9 mouse cellular contexts compared by ENCODE assay signal in genomic region chr6:91575662-91576364, GRCm38 (mm10).
DNase-seq lines count a peak whose midpoint lies in the region; ATAC-seq and TF ChIP-seq lines count a peak whose summit lies in the region.
"Had no signal": no experiment of that assay in that cellular context is flagged by ENCODE, and none has a peak within 500 bp of the region (broad histone marks: within the 10 kb centered on the region; RNA-seq: fewer than 3 reads in every experiment).

No protein-coding gene starts in this region.

- peak; percentile 89 for DNase-seq in NIH3T3 (ENCODE audit: low read depth)
- DNase-seq in cerebellum, adult 18-20 months = peak; percentile 72 to 80
- peak; percentile 86 for DNase-seq in forebrain, postnatal 0 days
- DNase-seq in layer of hippocampus, adult 9-11 months = peak; percentile 47
- DNase-seq in lung, postnatal 4 days = peak; percentile 69 to 79
- DNase-seq in right cerebral cortex, postnatal 14 days = peak; percentile 81
- DNase-seq in urinary bladder, postnatal 14 days (ENCODE audit: low spot score) = peak; percentile 79

- no peaks in the 10 kb centered on the region for H3K9me3 ChIP-seq in forebrain, postnatal 0 days (ENCODE audit: low read length)
- H3K9me3 ChIP-seq in hindbrain, embryonic 12.5 days (replicated peaks) = no peaks in the 10 kb centered on the region
- H3K9me3 ChIP-seq: megakaryocyte, embryonic 14.5 days had no signal

- no peaks in the 10 kb centered on the region for H3K4me1 ChIP-seq in forebrain, postnatal 0 days (ENCODE audit: insufficient read depth)
- no peaks in the 10 kb centered on the region for H3K4me1 ChIP-seq in hindbrain, embryonic 12.5 days
- H3K4me1 ChIP-seq: megakaryocyte, embryonic 14.5 days had no signal

- H3K9ac ChIP-seq in forebrain, postnatal 0 days = no peak overlapping the region
- no peak overlapping the region for H3K9ac ChIP-seq in hindbrain, embryonic 12.5 days

- H3K4me2 ChIP-seq in forebrain, postnatal 0 days (ENCODE audit: low read depth) = no peak overlapping the region
- no peak overlapping the region for H3K4me2 ChIP-seq in hindbrain, embryonic 12.5 days (replicated peaks)

- H3K4me3 ChIP-seq in forebrain, postnatal 0 days (ENCODE audit: low read depth, low read length) = no peak overlapping the region
- H3K4me3 ChIP-seq in hindbrain, embryonic 12.5 days = no peak overlapping the region
- H3K4me3 ChIP-seq: megakaryocyte, embryonic 14.5 days had no signal

- no peaks in the 10 kb centered on the region for H3K27me3 ChIP-seq in forebrain, postnatal 0 days (ENCODE audit: insufficient read depth, low read length)
- H3K27me3 ChIP-seq in hindbrain, embryonic 12.5 days = no peaks in the 10 kb centered on the region

- ATAC-seq in forebrain, postnatal 0 days = peak; percentile 84
- peak; percentile 50; the same call in 1 of the 2 replicates for ATAC-seq in hindbrain, embryonic 12.5 days (ENCODE audit: low FRiP score)

- no peak overlapping the region for H3K27ac ChIP-seq in forebrain, postnatal 0 days (ENCODE audit: low read depth, low read length)
- H3K27ac ChIP-seq in hindbrain, embryonic 12.5 days = no peak overlapping the region

- no peaks in the 10 kb centered on the region for H3K36me3 ChIP-seq in forebrain, postnatal 0 days (ENCODE audit: insufficient read depth)
- H3K36me3 ChIP-seq in hindbrain, embryonic 12.5 days = no peaks in the 10 kb centered on the region

- TF ChIP-seq CTCF in forebrain, postnatal 0 days (IDR thresholded peaks at IDR 0.05; ENCODE audit: low read depth) = peak; percentile 97

- 64% methylated on average over 4 of the region's 4 CpGs for WGBS in forebrain, postnatal 0 days
- WGBS in hindbrain, embryonic 12.5 days = 65% methylated on average over 4 of the region's 4 CpGs
